Comparison of ENCODE assay signal across 8 mouse cellular contexts in genomic region chr9:101314036-101314435, GRCm38 (mm10).
DNase-seq lines count a peak whose midpoint lies in the region; ATAC-seq lines count a peak whose summit lies in the region.

No protein-coding gene starts in this region.

- intact Hi-C loops in left cerebral cortex, postnatal 4 days (cut with DNase I) = loop anchor here (2.0 to 10.0 kb wide), 3 partner anchors 381 to 1231 kb away; partner anchors contain the start of gene Ephb1

- ATAC-seq in monocyte, adult 5-6 weeks (replicated peaks; ENCODE audit: insufficient number of reproducible peaks, low FRiP score, low TSS enrichment, poor library complexity, severe bottlenecking) = no peak

- DNase-seq in kidney, adult 18-20 months = peak; percentile 41
- DNase-seq in kidney, adult 11 months = no peak
- DNase-seq in NIH3T3 (ENCODE audit: low read depth) = peak; percentile 83
- peak; percentile 87 to 91 for DNase-seq in cerebellum, postnatal 10 days
- DNase-seq in heart, postnatal 4 days = peak; percentile 78
- peak; percentile 71 for DNase-seq in left cerebral cortex, postnatal 4 days
- DNase-seq in ovary, postnatal 14 days (ENCODE audit: low spot score) = peak; percentile 58
